Mouse (Mus musculus) heart, embryonic 14.5 days (tissue): ENCODE results near the gene Ddx59. TPM values are rescaled to one million over a fixed set of nuclear protein-coding genes. Genes with fewer than 3 reads are reported as not detected.

ENCODE experiments used
- ATAC-seq: fragments of 200-750 bp; cut with Nextera tagmentation; 2 replicates; pipeline ENCODE4 v1.8.0; 2017; ENCODE audit warnings: low read depth, moderate TSS enrichment; ENCODE audit not compliant: insufficient number of reproducible peaks, insufficient read depth, low FRiP score
- H3K27ac ChIP-seq, 2 experiments: fragments of 200-500 bp in 1 of 2; fragments of 300-500 bp in 1 of 2; sonication (generic) in 1 of 2; replicated peaks in 1 of 2; 2 replicates each; pipeline ENCODE4 v1.5.1; 2012 to 2014; ENCODE audit warnings: low read depth in 2 of 2, low read length in 2 of 2, control low read depth in 1 of 2, mild to moderate bottlenecking in 1 of 2, mixed read lengths in 1 of 2; ENCODE audit not compliant: control insufficient read depth in 1 of 2, insufficient read depth in 1 of 2
- H3K27me3 ChIP-seq: fragments of 300-500 bp; sonication (generic); 2 replicates; pipeline ENCODE4 v1.6.1; 2014; ENCODE audit warnings: mild to moderate bottlenecking, low read length, control low read depth; ENCODE audit not compliant: control insufficient read depth, insufficient read depth
- H3K36me3 ChIP-seq: fragments of 300-500 bp; sonication (generic); 2 replicates; pipeline ENCODE4 v1.6.1; 2014; ENCODE audit warnings: mild to moderate bottlenecking, control low read depth, low read length, mixed read lengths; ENCODE audit not compliant: control insufficient read depth, insufficient read depth
- H3K4me1 ChIP-seq, 2 experiments: fragments of 200-500 bp in 1 of 2; fragments of 300-500 bp in 1 of 2; sonication (generic) in 1 of 2; 2 replicates each; pipeline ENCODE4 v1.6.1; 2012 to 2014; ENCODE audit warnings: low read length in 2 of 2, control low read depth in 1 of 2, mixed read lengths in 1 of 2; ENCODE audit not compliant: control insufficient read depth in 2 of 2, insufficient read depth in 2 of 2
- H3K4me2 ChIP-seq: fragments of 300-500 bp; sonication (generic); 2 replicates; pipeline ENCODE4 v1.6.1; 2014; ENCODE audit warnings: mild to moderate bottlenecking, low read length
- H3K4me3 ChIP-seq, 2 experiments: fragments of 200-500 bp in 1 of 2; fragments of 300-500 bp in 1 of 2; sonication (generic) in 1 of 2; 2 replicates each; pipeline ENCODE4 v1.5.1; 2012 to 2014; ENCODE audit warnings: low read length in 2 of 2, mild to moderate bottlenecking in 2 of 2, control low read depth in 1 of 2, low read depth in 1 of 2, moderate library complexity in 1 of 2; ENCODE audit not compliant: control insufficient read depth in 1 of 2, insufficient read depth in 1 of 2
- H3K9ac ChIP-seq: fragments of 300-500 bp; sonication (generic); 2 replicates; pipeline ENCODE4 v1.6.1; 2014; ENCODE audit warnings: mild to moderate bottlenecking, low read length
- H3K9me3 ChIP-seq: fragments of 300-500 bp; sonication (generic); 2 replicates; pipeline ENCODE4 v1.6.1; 2016; ENCODE audit warnings: low read length, control low read depth; ENCODE audit not compliant: control insufficient read depth
- WGBS: fragments of 180-500 bp; shearing (Covaris S2); extraction: QIAGEN DNeasy Blood & Tissue Kit; methylation state at CpG from one replicate; pipeline ENCODE4 v1.1.7; 2014; 5-methylcytosine and 5-hydroxymethylcytosine counted together
- polyA plus RNA-seq: library from polyadenylated mRNA; unstranded; fragments of >200 nt; fragmentation: Nextera tagmentation; extraction: Ambion mirVana; gene quantifications from 2 replicates; pipeline ENCODE4 v1.2.1, GENCODE M21; 2014

Gene Ddx59
- polyA plus RNA-seq, 1 experiment from 2014 or later, result 11.2 TPM

DNA sequence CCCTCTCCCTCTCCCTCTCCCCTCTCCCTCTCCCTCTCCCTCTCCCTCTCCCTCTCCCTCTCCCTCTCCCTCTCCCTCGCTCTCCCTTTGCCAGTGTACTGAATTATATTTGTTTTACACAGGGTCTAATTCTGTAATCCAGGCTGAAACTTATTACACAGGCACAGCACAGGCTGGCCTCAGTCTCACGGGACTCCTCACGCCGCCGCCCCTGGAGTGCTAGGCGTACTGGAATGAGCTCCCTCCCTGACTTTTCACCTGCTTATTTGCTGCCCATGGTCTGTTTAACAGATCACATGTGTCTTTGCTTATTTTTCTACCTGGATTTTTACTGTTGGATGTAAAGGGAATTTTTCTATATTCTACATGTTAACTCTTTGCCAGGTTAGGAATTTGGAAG lies 28.2 kb upstream of the Ddx59 start:
- Histone ChIP-seq H3K4me3 (no peak overlapping the region), H3K9me3 (no peaks in the 10 kb centered on the region), H3K4me1 (no peaks in the 10 kb centered on the region), H3K4me2 (no peak overlapping the region), H3K27ac (no peak overlapping the region), H3K36me3 (no peaks in the 10 kb centered on the region), H3K9ac (no peak overlapping the region), H3K27me3 (no peaks in the 10 kb centered on the region)
- ATAC-seq, result no peak
- 46% methylated on average over 5 of the region's 6 CpGs for WGBS

DNA sequence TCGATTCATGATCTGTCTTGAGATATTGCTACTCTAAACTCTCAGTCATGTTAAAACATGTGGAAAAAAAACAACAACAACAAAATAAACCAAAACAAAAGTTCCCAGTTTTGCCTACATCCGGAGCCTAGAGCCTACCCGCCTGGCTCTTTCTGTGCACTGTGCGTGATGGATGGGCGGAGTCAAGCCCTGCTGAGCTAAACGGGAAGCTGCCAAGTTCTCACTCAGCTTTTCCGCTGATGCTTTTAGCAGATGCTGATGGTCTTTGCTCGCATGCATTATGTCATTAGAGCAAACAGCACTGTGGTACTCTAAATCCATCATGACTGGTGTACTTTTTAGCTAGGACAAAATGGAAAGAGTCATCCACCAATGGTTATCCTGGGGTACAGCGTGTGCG lies 20.6 kb upstream of the Ddx59 start:
- Histone ChIP-seq H3K36me3 (no peaks in the 10 kb centered on the region), H3K4me3 (no peak overlapping the region; a peak in 1 of 4 replicates), H3K9ac (no peak overlapping the region), H3K9me3 (no peaks in the 10 kb centered on the region), H3K4me2 (peak overlapping the region; percentile 42), H3K27ac (no peak overlapping the region), H3K4me1 (no peaks in the 10 kb centered on the region), H3K27me3 (no peaks in the 10 kb centered on the region)
- WGBS, result 31% methylated on average over 10 of the region's 10 CpGs
- ATAC-seq, result no peak

DNA sequence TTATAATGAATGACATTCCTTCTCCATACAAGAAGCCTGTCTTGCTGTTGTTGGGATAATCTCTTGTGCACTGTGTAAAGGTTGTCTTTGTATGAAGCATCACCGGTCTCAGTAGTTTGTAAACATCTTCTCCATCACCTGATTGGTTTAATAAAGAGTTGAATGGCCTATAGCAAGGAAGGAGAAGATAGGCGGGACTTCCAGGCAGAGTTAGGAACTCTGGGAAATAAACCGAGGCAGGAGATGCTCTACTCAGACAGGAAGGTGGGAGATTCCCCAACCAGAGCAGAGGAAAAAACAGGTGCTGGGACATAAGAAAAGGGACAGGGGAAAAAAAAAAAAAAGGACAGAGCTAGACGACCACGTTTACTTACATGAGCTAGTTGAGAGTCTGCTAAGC lies 20.0 kb upstream of the Ddx59 start:
- Histone ChIP-seq H3K27ac (no peak overlapping the region), H3K9me3 (no peaks in the 10 kb centered on the region), H3K36me3 (no peaks in the 10 kb centered on the region), H3K9ac (no peak overlapping the region), H3K4me2 (peak overlapping the region; percentile 42), H3K4me1 (no peaks in the 10 kb centered on the region), H3K27me3 (no peaks in the 10 kb centered on the region), H3K4me3 (no peak overlapping the region)
- WGBS, result 26% methylated on average over 5 of the region's 5 CpGs
- no peak for ATAC-seq

DNA sequence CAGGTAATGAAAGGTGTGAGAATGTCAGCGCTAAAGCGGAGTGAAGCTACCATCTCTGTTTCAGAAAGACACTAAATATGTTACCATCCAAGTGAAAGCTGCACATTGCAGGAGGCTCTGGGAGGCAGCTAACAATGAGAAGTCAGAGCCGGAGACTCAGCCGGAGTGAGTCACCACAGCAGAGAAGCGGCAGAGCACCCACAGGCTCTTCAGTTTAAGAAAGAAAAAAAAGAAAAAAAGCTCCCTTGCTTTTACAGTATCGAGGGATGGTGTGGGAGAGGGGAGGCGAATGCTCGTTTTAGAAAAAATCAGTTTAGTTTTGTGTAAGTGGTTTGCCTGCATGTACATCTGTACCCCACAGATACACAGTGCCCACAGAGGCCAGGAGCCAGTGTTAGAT lies 13.8 kb upstream of the Ddx59 start:
- no peaks in the 10 kb centered on the region for H3K36me3 ChIP-seq
- no peaks in the 10 kb centered on the region for H3K27me3 ChIP-seq
- ATAC-seq, result no peak
- 70% methylated on average over 8 of the region's 8 CpGs for WGBS
- no peak overlapping the region for H3K4me2 ChIP-seq
- H3K4me3 ChIP-seq, result no peak overlapping the region
- H3K9me3 ChIP-seq, result peaks cover 3% of the 10 kb centered on the region; the same call in 1 of the 2 replicates
- no peak overlapping the region for H3K27ac ChIP-seq
- no peaks in the 10 kb centered on the region for H3K4me1 ChIP-seq
- H3K9ac ChIP-seq, result no peak overlapping the region

DNA sequence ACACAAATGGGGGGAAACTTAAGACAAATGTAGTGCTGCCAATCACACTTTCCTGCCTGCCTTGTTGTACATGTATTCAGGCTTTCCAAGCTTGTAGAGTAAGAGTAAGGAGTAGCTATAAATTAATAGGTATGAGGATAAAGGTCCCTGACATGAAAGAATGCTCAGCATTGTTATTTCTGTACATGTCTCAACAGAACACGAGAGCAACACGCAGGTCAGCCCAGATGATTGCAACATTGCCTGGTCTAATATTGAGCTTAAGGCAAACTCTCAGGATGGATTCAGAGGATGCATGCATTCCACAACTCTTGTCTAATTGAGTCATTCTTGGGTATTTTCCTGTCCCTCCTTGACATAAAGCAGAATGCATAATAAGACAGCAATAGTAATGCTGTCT lies 5.4 kb upstream of the Ddx59 start:
- peaks cover 4% of the 10 kb centered on the region; the same call in 1 of the 2 replicates for H3K9me3 ChIP-seq
- 92% methylated on average over 2 of the region's 2 CpGs for WGBS
- no peak overlapping the region for H3K4me2 ChIP-seq
- H3K4me1 ChIP-seq, result no peaks in the 10 kb centered on the region
- no peaks in the 10 kb centered on the region for H3K27me3 ChIP-seq
- no peak overlapping the region for H3K4me3 ChIP-seq
- H3K36me3 ChIP-seq, result no peaks in the 10 kb centered on the region
- no peak overlapping the region for H3K27ac ChIP-seq
- ATAC-seq, result no peak
- no peak overlapping the region for H3K9ac ChIP-seq

DNA sequence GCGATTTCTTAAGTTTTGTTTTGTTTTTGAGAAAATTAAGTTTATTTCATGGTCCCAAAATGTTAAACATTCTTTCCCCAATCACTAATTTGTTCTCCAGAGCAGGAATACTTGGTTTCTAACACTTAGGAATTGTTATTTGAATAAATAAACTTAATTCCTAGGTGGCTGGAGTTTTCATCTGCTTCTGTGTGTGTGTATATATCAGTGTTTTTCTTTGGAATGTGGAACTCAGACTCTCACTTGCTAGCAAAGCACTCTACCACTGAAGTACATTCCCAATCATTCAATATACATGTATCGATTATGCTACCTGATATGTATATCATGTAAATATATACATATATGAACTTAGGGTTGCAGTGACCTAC lies 670 bp downstream of the Ddx59 start:
- ATAC-seq, result no peak
- Histone ChIP-seq H3K27ac (peak overlapping the region in 1 of 2 experiments; percentile 97; a peak in 1 of 4 replicates), H3K4me1 (no peaks in the 10 kb centered on the region), H3K4me2 (peak overlapping the region; percentile 68), H3K4me3 (peak overlapping the region; percentile 61 to 69), H3K9me3 (no peaks in the 10 kb centered on the region), H3K36me3 (peaks cover 5% of the 10 kb centered on the region; the same call in 1 of the 2 replicates), H3K27me3 (no peaks in the 10 kb centered on the region), H3K9ac (peak overlapping the region; percentile 85)
- 47% methylated on average over 2 of the region's 2 CpGs for WGBS

DNA sequence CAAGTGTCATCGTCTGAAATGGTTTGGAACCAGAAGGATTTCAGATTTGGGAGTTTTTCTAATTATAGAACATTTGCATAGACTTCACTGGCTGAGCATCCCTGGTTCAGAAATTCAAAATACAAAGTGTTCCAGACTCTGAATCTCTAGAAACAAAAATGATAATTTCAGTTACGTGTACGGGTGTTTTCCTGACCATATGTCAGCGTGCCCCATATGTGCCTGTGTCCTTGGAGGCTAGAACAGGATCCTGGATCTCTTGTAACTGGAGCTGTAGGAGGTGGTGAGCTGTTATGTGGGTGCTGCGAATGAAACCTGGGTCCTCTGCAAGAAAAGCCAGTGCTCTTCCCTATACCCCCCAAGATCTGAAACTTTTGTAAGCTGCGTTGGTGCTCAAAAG lies 3.3 kb downstream of the Ddx59 start:
- H3K27me3 ChIP-seq, result no peaks in the 10 kb centered on the region
- 87% methylated on average over 6 of the region's 6 CpGs for WGBS
- ATAC-seq, result no peak
- H3K9ac ChIP-seq, result no peak overlapping the region
- 0 out of 2 replicates have a peak, but pooled peaks cover 2% of the 10 kb centered on the region for H3K9me3 ChIP-seq
- no peak overlapping the region for H3K27ac ChIP-seq
- peaks cover 5% of the 10 kb centered on the region; the same call in 1 of the 2 replicates for H3K36me3 ChIP-seq
- no peaks in the 10 kb centered on the region for H3K4me1 ChIP-seq
- H3K4me3 ChIP-seq, result no peak overlapping the region
- H3K4me2 ChIP-seq, result no peak overlapping the region

DNA sequence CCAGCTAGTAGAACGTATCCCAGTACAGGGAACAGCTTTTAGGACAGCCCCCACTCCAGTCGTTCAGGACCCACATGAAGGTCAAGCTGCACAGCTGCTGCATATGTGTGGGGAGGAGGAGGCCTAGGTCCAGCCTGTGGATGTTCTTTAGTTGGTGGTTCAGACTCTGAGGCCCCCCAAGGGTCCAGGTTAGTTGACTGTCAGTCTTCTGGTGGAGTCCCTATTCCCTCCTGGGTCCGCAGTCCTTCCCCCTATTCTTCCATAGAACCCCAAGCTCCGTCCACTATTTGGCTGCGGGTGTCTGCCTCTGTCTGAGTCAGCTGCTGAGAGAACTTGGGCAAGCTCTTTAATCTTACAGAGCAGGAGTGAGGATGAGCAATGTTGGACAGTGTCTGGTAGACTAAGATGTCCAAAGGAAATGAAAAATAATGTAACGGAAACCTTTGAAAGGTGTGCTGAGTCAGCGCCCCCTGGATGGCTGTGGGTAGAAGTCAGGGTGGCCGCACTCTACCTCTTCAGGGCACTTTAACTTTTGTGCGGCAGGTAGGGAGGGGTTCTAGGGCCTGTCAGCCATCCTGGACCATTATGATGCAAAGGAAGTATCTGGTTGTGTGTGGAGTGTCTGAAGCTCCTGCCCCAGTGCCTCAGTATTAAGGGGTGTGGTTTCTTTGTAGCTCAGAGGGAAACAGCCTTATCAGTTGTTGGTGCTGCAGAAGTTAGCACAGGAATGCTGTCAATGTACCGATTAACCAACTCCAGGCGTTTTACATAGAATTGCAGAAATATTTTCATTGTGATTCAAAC lies 12.3 kb downstream of the Ddx59 start:
- no peak overlapping the region for H3K27ac ChIP-seq
- no peak overlapping the region for H3K4me3 ChIP-seq
- H3K4me1 ChIP-seq, result no peaks in the 10 kb centered on the region; a peak in 1 of 4 replicates
- H3K4me2 ChIP-seq, result no peak overlapping the region
- H3K36me3 ChIP-seq, result peaks cover 11% of the 10 kb centered on the region; the same call in 1 of the 2 replicates
- H3K9me3 ChIP-seq, result no peaks in the 10 kb centered on the region
- H3K27me3 ChIP-seq, result no peaks in the 10 kb centered on the region
- no peak for ATAC-seq
- H3K9ac ChIP-seq, result no peak overlapping the region
- WGBS, result 58% methylated on average over 11 of the region's 11 CpGs
